Mouse (Mus musculus) liver, adult 2 months (tissue): ENCODE results near the gene Myo18b. TPM values are rescaled to one million over a fixed set of nuclear protein-coding genes. Genes with fewer than 3 reads are reported as not detected.

Source experiments
- DNase-seq: peaks from one replicate; pipeline ENCODE4 v3.0.0-alpha.2; 2011; ENCODE audit warnings: low read depth, low spot score; ENCODE audit errors: extremely low read depth
- H3K27ac ChIP-seq: fragments of 200-500 bp; replicated peaks from 2 replicates; pipeline ENCODE4 v1.5.1; 2012; ENCODE audit warnings: low read depth, mild to moderate bottlenecking, control low read depth, inconsistent platforms, low read length; ENCODE audit not compliant: insufficient read depth
- H3K27me3 ChIP-seq: fragments of 200-500 bp; 2 replicates; pipeline ENCODE4 v1.6.1; 2012; ENCODE audit warnings: mild to moderate bottlenecking, moderate library complexity, low read length, inconsistent platforms; ENCODE audit not compliant: control insufficient read depth, insufficient read depth
- H3K36me3 ChIP-seq: fragments of 200-500 bp; 2 replicates; pipeline ENCODE4 v1.6.1; 2012; ENCODE audit warnings: low read length, inconsistent platforms; ENCODE audit not compliant: control insufficient read depth, insufficient read depth
- H3K4me1 ChIP-seq: fragments of 200-500 bp; 2 replicates; pipeline ENCODE4 v1.6.1; 2011; ENCODE audit warnings: low read length; ENCODE audit not compliant: control insufficient read depth, insufficient read depth
- H3K4me3 ChIP-seq: fragments of 200-500 bp; 2 replicates; pipeline ENCODE4 v1.5.1; 2011; ENCODE audit warnings: low read depth, mild to moderate bottlenecking, control low read depth, low read length, moderate library complexity; ENCODE audit not compliant: insufficient read depth
- H3K79me2 ChIP-seq: fragments of 200-500 bp; 2 replicates; pipeline ENCODE4 v1.6.1; 2012; ENCODE audit warnings: inconsistent platforms, mild to moderate bottlenecking, low read length, moderate library complexity; ENCODE audit not compliant: control insufficient read depth, insufficient read depth
- H3K9ac ChIP-seq: fragments of 200-500 bp; 2 replicates; pipeline ENCODE4 v1.6.1; 2012; ENCODE audit warnings: low read depth, mild to moderate bottlenecking, control low read depth, inconsistent platforms, low read length
- CTCF ChIP-seq: fragments of 200-500 bp; IDR thresholded peaks from 2 replicates; pipeline ENCODE4 v1.5.1; 2011; ENCODE audit warnings: low read depth, low read length, control low read depth
- POLR2A ChIP-seq: fragments of 200-500 bp; IDR thresholded peaks from 2 replicates; pipeline ENCODE4 v1.6.1; 2011; ENCODE audit warnings: low read length, control low read depth; ENCODE audit not compliant: insufficient read depth; ENCODE audit errors: extremely low read depth
- WGBS: fragments of 180-500 bp; shearing (Covaris S2); methylation state at CpG from one replicate; pipeline ENCODE4 v1.1.7; 2018; 5-methylcytosine and 5-hydroxymethylcytosine counted together
- polyA plus RNA-seq: library from polyadenylated mRNA; depleted of rRNA; stranded (reverse); fragments of >200 nt; gene quantifications from 2 replicates; pipeline ENCODE4 v1.2.3, GENCODE M21; 2012
- total RNA-seq: library from RNA; depleted of rRNA; stranded (reverse); fragments of >200 nt; gene quantifications from 2 replicates; pipeline ENCODE4 v1.2.3, GENCODE M21; 2014

Myo18b gene
- total and polyA plus RNA-seq, 2 experiments: 0.04 to 0.28 TPM

DNA sequence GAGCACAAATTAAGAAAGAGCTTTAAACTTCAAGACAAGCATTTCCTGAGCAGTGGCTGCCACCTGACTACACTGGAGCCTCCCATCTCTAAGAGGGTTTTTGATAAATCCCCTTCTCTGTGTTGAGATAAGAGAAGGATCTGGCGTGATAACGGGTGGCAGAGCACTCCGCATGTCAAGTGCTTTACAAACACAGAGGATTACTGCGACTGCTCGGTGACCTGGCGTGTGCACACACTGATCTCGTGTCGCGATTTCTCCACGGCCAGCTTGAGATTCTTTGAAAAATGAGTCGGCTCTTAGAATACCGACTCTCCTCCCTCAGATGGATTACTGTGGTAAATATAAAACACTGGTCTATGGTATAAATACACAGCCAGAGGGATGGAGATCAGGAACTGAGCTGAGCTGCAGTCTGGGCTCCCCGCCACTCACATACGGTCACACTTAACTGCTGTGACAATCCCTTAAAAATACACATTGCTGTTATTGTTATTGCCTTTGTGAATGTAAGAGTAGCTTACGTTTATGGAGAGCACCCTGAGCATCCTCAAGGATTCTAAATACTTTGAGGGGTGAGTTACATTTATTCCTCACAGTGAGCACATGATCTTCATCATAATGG, 119.3 kb downstream of the Myo18b start:
- no peak for DNase-seq
- H3K9ac ChIP-seq: no peak overlapping the region
- H3K27ac ChIP-seq: no peak overlapping the region
- no peaks in the 10 kb centered on the region for H3K27me3 ChIP-seq
- H3K4me3 ChIP-seq: no peak overlapping the region
- H3K4me1 ChIP-seq: no peaks in the 10 kb centered on the region
- 31% methylated on average over 15 of the region's 15 CpGs for WGBS
- no peak for TF ChIP-seq CTCF
- no peak for TF ChIP-seq POLR2A
- H3K79me2 ChIP-seq: no peaks in the 10 kb centered on the region
- H3K36me3 ChIP-seq: no peaks in the 10 kb centered on the region

DNA sequence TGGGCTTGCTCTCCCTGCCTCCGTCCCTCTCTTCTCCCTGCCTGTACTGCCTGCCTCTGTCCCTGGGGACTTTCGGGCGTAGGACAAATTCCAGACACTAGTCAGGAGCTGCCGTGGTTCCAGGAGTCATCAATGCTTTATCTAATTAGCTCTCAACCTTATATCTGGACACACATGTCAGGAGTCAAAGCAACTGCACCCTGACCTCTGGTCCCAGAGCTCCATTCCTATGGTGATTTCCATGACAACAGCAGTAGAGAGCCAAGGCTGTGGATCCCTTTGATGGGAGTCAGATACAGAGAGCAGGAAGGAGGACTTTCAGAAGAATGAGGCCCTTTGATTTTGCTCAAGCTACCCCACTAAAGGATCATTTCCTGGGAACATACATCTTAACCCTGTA, 122.7 kb downstream of the Myo18b start:
- Histone ChIP-seq H3K4me3 (no peak overlapping the region), H3K79me2 (no peaks in the 10 kb centered on the region), H3K27me3 (no peaks in the 10 kb centered on the region), H3K9ac (no peak overlapping the region), H3K4me1 (no peaks in the 10 kb centered on the region), H3K27ac (no peak overlapping the region), H3K36me3 (no peaks in the 10 kb centered on the region)
- TF ChIP-seq POLR2A: no peak
- no peak for TF ChIP-seq CTCF
- DNase-seq: no peak
- WGBS: 49% methylated on average over 4 of the region's 4 CpGs

GRCm38 (mm10) chr5:112771376-112771901, 124.7 kb downstream of the Myo18b start:
- no peak overlapping the region for H3K4me3 ChIP-seq
- no peak overlapping the region for H3K27ac ChIP-seq
- no peaks in the 10 kb centered on the region for H3K36me3 ChIP-seq
- no peak for DNase-seq
- no peaks in the 10 kb centered on the region for H3K27me3 ChIP-seq
- TF ChIP-seq CTCF: no peak
- no peak for TF ChIP-seq POLR2A
- no peak overlapping the region for H3K9ac ChIP-seq
- H3K79me2 ChIP-seq: no peaks in the 10 kb centered on the region
- no peaks in the 10 kb centered on the region for H3K4me1 ChIP-seq
- 52% methylated on average over 6 of the region's 6 CpGs for WGBS

DNA sequence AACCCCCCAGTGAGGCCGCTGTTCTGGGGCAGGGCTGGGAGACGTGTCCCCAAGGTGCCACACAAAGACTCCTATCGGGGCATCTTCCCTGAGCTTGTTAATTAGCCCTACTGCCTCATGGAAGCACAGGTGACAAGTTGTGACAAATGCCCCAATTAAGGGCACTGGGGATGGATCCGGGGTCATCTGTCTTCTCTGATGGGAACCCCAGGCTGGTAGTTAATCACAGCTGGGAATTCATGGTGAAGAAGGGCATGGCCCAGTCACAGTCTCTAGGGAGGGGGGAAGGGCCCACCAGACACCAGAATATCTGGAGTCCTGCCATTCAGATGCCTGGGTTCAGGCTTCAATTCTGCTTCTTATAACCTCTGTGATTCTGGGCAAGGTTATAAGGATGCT, 126.4 kb downstream of the Myo18b start:
- H3K4me1 ChIP-seq: no peaks in the 10 kb centered on the region

DNA sequence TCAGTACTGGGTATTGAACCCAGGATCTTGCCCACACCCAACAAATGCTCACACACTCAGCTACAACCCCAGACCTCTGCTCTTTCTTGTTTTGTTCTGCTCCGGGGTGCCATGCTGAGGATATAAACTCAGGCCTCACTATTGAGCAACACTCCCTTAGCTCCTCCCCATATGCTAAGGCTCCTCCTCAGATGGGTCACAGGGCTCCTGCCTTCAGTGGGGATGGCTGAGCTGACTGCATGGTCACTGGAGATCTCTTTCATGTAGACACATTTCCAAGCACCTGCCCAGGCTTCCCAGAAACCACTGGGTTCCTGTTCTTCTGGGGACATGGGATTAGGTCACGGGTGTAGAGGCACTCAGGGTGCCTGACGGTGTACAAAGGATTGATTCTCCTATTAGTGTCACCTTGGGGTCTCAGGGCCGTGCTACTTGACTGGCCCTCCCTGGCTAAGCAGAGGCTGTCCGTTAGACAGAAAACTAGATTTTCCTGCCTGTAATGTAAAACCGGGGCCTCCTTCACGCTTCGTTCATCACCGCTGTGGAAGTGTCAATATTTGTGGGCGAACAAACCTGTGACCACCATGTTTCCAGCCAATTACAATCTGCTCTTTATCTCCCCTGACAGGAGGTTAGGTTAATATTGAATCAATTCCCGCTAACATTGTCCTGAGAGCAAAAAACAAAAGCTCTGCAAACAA, 127.0 kb downstream of the Myo18b start:
- no peak overlapping the region for H3K27ac ChIP-seq
- no peaks in the 10 kb centered on the region for H3K27me3 ChIP-seq
- H3K9ac ChIP-seq: no peak overlapping the region
- TF ChIP-seq CTCF (no peak), POLR2A (no peak)
- WGBS: 26% methylated on average over 11 of the region's 11 CpGs
- DNase-seq: no peak
- no peak overlapping the region for H3K4me3 ChIP-seq
- no peaks in the 10 kb centered on the region for H3K4me1 ChIP-seq
- H3K36me3 ChIP-seq: no peaks in the 10 kb centered on the region
- no peaks in the 10 kb centered on the region for H3K79me2 ChIP-seq

More for the DNA sequence above, 126.4 kb downstream of the Myo18b start:
- Histone ChIP-seq H3K27ac (no peak overlapping the region), H3K27me3 (no peaks in the 10 kb centered on the region), H3K36me3 (no peaks in the 10 kb centered on the region), H3K79me2 (no peaks in the 10 kb centered on the region), H3K9ac (no peak overlapping the region), H3K4me3 (no peak overlapping the region)
- TF ChIP-seq POLR2A (no peak), CTCF (no peak)
- 24% methylated on average over 4 of the region's 4 CpGs for WGBS
- no peak for DNase-seq

- TF ChIP-seq POLR2A (no peak), CTCF (no peak)
- DNase-seq: no peak
- Histone ChIP-seq H3K36me3 (no peaks in the 10 kb centered on the region), H3K4me1 (no peaks in the 10 kb centered on the region), H3K79me2 (no peaks in the 10 kb centered on the region), H3K27ac (no peak overlapping the region), H3K27me3 (no peaks in the 10 kb centered on the region), H3K4me3 (no peak overlapping the region), H3K9ac (no peak overlapping the region)
- WGBS: 97% methylated on average over 5 of the region's 5 CpGs
Observed at GRCm38 (mm10) chr5:112768556-112768955, 127.6 kb downstream of the Myo18b start.
